Mouse (Mus musculus) retina, postnatal 1 day (tissue): ENCODE measurements at regions not wholly inside any gene's neighbourhood (a gene's known extent, or its start where the extent isn't known, plus 50 kb on each side); places are given as distances from the start of the nearest gene placed in this dataset.
"Not testable (repeated sequence)": the region's sequence is repeated elsewhere in the genome, so short reads cannot be mapped to it uniquely, and the experiment has no call there.

Experiments used
- DNase-seq: peaks from one replicate; pipeline ENCODE4 v3.0.0-alpha.2; 2012

GRCm38 (mm10) chr8:8907478-8908165 lies 217.3 kb upstream of the Arglu1 start:
- no peak for DNase-seq

GRCm38 (mm10) chr8:8892996-8893395 lies 202.7 kb upstream of the Arglu1 start:
- peak; percentile 67 for DNase-seq

- DNase-seq = peak; percentile 59
These were observed 187.0 kb upstream of the Arglu1 start for GRCm38 (mm10) chr8:8877286-8877685.

- DNase-seq = peak; percentile 36
These were observed 186.6 kb upstream of the Arglu1 start for GRCm38 (mm10) chr8:8876879-8877278.

- DNase-seq = no peak
These were observed 186.1 kb upstream of the Arglu1 start for GRCm38 (mm10) chr8:8876469-8876868.

GRCm38 (mm10) chr8:8871938-8872337 lies 181.6 kb upstream of the Arglu1 start:
- no peak for DNase-seq

- DNase-seq = no peak
These were observed 180.7 kb upstream of the Arglu1 start for GRCm38 (mm10) chr8:8871039-8871438.

GRCm38 (mm10) chr8:8870487-8870886 lies 180.2 kb upstream of the Arglu1 start:
- DNase-seq = peak; percentile 64

- DNase-seq = no peak
These were observed 179.0 kb upstream of the Arglu1 start for GRCm38 (mm10) chr8:8869338-8869737.

- DNase-seq = no peak
These were observed 177.6 kb upstream of the Arglu1 start for GRCm38 (mm10) chr8:8867924-8868323.

- DNase-seq = no peak
These were observed 176.9 kb upstream of the Arglu1 start for GRCm38 (mm10) chr8:8867126-8867777.

- no peak for DNase-seq
These were observed 172.4 kb upstream of the Arglu1 start for GRCm38 (mm10) chr8:8862767-8863166.

GRCm38 (mm10) chr8:8861331-8861940 lies 171.1 kb upstream of the Arglu1 start:
- no peak for DNase-seq

- DNase-seq = no peak
These were observed 168.3 kb upstream of the Arglu1 start for GRCm38 (mm10) chr8:8858636-8859035.

GRCm38 (mm10) chr8:8852656-8853366 lies 162.5 kb upstream of the Arglu1 start:
- no peak for DNase-seq

- no peak for DNase-seq
These were observed 160.9 kb upstream of the Arglu1 start for GRCm38 (mm10) chr8:8851271-8851670.

- DNase-seq = no peak
These were observed 160.4 kb upstream of the Arglu1 start for GRCm38 (mm10) chr8:8850766-8851165.

GRCm38 (mm10) chr8:8847579-8847978 lies 157.3 kb upstream of the Arglu1 start:
- DNase-seq = no peak

- no peak for DNase-seq
These were observed 152.0 kb upstream of the Arglu1 start for GRCm38 (mm10) chr8:8842326-8842725.

- DNase-seq = not testable (repeated sequence)
These were observed 145.8 kb upstream of the Arglu1 start for GRCm38 (mm10) chr8:8836166-8836565.

- no peak for DNase-seq
These were observed 141.0 kb upstream of the Arglu1 start for GRCm38 (mm10) chr8:8831306-8831705.

GRCm38 (mm10) chr8:8829230-8829629 lies 138.9 kb upstream of the Arglu1 start:
- DNase-seq = no peak

- DNase-seq = no peak
These were observed 137.2 kb upstream of the Arglu1 start for GRCm38 (mm10) chr8:8827555-8827954.

- DNase-seq = no peak
These were observed 136.5 kb upstream of the Arglu1 start for GRCm38 (mm10) chr8:8826801-8827200.
